ENCODE assay signal across 7 mouse cellular contexts in the genomic region with DNA sequence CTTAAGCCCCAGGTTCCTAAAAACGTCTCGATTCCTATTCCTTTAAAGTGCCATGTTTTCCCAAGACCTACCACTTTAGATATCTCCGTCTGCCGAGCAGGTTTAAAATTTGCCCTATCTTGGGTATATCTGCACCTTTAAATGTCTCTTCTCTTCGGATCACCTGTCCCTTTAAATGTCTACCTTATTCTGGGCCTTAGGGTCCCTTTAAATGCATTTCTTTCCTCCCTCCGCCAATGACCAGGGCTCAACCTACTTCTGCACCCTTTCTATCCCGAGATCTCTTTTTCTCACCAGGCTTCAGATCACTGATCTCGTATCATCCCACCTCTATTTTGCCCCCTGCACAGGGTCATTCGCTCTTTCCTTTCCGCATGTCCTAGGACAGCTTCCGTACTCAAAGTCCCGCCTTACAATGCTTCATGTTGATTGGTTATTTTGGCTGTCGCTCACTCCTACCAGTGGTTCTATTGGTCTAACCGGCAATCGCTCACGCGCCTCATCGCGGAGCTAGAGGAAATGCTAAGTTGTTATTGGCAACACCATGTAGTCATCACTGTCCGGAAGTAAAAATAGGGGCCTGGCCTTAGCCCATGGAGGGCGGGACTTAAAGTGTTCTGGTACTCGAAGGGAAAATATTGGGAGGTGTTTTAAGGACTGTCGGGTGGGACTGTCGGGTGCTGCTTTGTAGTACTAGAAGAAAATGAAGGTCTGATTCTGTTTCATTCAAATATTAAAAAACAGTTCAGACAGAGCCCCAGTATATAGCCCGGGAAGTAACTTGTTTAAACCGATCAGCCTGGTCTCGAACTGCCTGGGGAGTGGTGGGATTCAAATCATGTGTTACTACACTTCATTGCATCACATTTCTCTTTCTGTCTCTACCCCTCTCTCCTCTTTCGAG. TPM values are rescaled to one million over a fixed set of nuclear protein-coding genes. Genes with fewer than 3 reads are reported as not detected.
DNase-seq lines count a peak whose midpoint lies in the region; ATAC-seq lines count a peak whose summit lies in the region.

A gene (minus strand): TSS at position 381 of the 904 bp plus-strand sequence.

- DNase-seq in adrenal gland, adult 8-10 months, result peak; percentile 99
- peak; percentile 100 for DNase-seq in embryo, embryonic 9.5 days (ENCODE audit: extremely low spot score)
- peak; percentile 87 to 93 for DNase-seq in gastrocnemius, postnatal 4 days (ENCODE audit: low spot score in 2 of 2)
- DNase-seq in left cerebral cortex, postnatal 36 days (ENCODE audit: low spot score in 2 of 2), result peak; percentile 99 to 100
- DNase-seq in midbrain, embryonic 11.5 days (ENCODE audit: low spot score, missing footprints), result peak; percentile 100
- peak; percentile 100 for DNase-seq in skeletal muscle tissue, adult 2 months (ENCODE audit: low read depth, low spot score)

- peak within 1 kb of the TSS; percentile 62 for H3K4me3 ChIP-seq in intestine, embryonic 16.5 days (ENCODE audit: low read length)
- H3K4me3 ChIP-seq in midbrain, embryonic 11.5 days (ENCODE audit: low read depth, low read length), result peak within 1 kb of the TSS; percentile 50

- H3K4me1 ChIP-seq in intestine, embryonic 16.5 days (ENCODE audit: control insufficient read depth, insufficient read depth, low read length), result peaks cover 2% of the 10 kb centered on the region; the same call in 1 of the 2 replicates
- H3K4me1 ChIP-seq in midbrain, embryonic 11.5 days (ENCODE audit: control insufficient read depth, insufficient read depth, low read length), result peaks cover 9% of the 10 kb centered on the region

- peak within 1 kb of the TSS; percentile 68 for H3K9ac ChIP-seq in intestine, embryonic 16.5 days (ENCODE audit: low read depth, low read length)
- peak within 1 kb of the TSS; percentile 47 for H3K9ac ChIP-seq in midbrain, embryonic 11.5 days (ENCODE audit: low read length)

- peak within 1 kb of the TSS; percentile 43 for H3K27ac ChIP-seq in intestine, embryonic 16.5 days (ENCODE audit: low read length)
- no peak within 1 kb of the TSS for H3K27ac ChIP-seq in midbrain, embryonic 11.5 days (ENCODE audit: low read depth, low read length)

- no peaks in the 10 kb centered on the region for H3K27me3 ChIP-seq in intestine, embryonic 16.5 days (replicated peaks; ENCODE audit: control insufficient read depth, insufficient read depth, low read length)
- no peaks in the 10 kb centered on the region for H3K27me3 ChIP-seq in midbrain, embryonic 11.5 days (ENCODE audit: control insufficient read depth, insufficient read depth, low read length)

- peaks cover 24% of the 10 kb centered on the region for H3K36me3 ChIP-seq in intestine, embryonic 16.5 days (ENCODE audit: control insufficient read depth, insufficient read depth, low read length)
- peaks cover 16% of the 10 kb centered on the region; the same call in 1 of the 2 replicates for H3K36me3 ChIP-seq in midbrain, embryonic 11.5 days (ENCODE audit: control insufficient read depth, insufficient read depth, low read length)

- peak; percentile 99 for ATAC-seq in intestine, embryonic 16.5 days
- ATAC-seq in midbrain, embryonic 11.5 days (ENCODE audit: low FRiP score), result peak; percentile 99

- intact Hi-C loops in left cerebral cortex, postnatal 36 days (cut with DNase I), result no loop called here

- H3K9me3 ChIP-seq in intestine, embryonic 16.5 days (ENCODE audit: control insufficient read depth, low read length), result no peaks in the 10 kb centered on the region
- H3K9me3 ChIP-seq in midbrain, embryonic 11.5 days (ENCODE audit: control insufficient read depth, low read length), result no peaks in the 10 kb centered on the region

- H3K4me2 ChIP-seq in intestine, embryonic 16.5 days (ENCODE audit: low read depth, low read length), result peak within 1 kb of the TSS; percentile 67
- H3K4me2 ChIP-seq in midbrain, embryonic 11.5 days, result peak within 1 kb of the TSS; percentile 73

- 5% methylated on average over 28 of the region's 28 CpGs for WGBS in intestine, embryonic 16.5 days
- 7% methylated on average over 28 of the region's 28 CpGs for WGBS in midbrain, embryonic 11.5 days

RNA-seq across cellular contexts. Expression of the gene that starts here (rescaled TPM):
- total RNA-seq in adrenal gland, adult 8-10 months (2022), result 10 to 100 TPM; 25.7 to 39.9 (median 33.0) TPM
- total RNA-seq in gastrocnemius, postnatal 4 days (2021), result 10 to 100 TPM; 21.9 to 27.2 TPM
- 44.5 and 53.2 TPM in 2 replicates for polyA plus RNA-seq in intestine, embryonic 16.5 days (2015; fragmentation: Nextera tagmentation; extraction: Ambion mirVana)
- 10 to 100 TPM; 31.0 to 32.5 TPM for total RNA-seq in left cerebral cortex, postnatal 36 days (2021)
- polyA plus RNA-seq in midbrain, embryonic 11.5 days (2014; fragmentation: Nextera tagmentation; extraction: Ambion mirVana), result 25.0 and 25.4 TPM in 2 replicates
